Mouse (Mus musculus) thymus, adult 2 months (tissue): ENCODE data around the gene LTO1. TPM values are rescaled to one million over a fixed set of nuclear protein-coding genes. Genes with fewer than 3 reads are reported as not detected.
"Not testable (repeated sequence)": the region's sequence is repeated elsewhere in the genome, so short reads cannot be mapped to it uniquely, and the experiment has no call there.

ENCODE experiments used
- DNase-seq: peaks from one replicate; pipeline ENCODE4 v3.0.0; 2021
- H3K27ac ChIP-seq: fragments of 200-500 bp; 2 replicates; pipeline ENCODE4 v1.5.1; 2012; ENCODE audit warnings: low read length, control low read depth; ENCODE audit not compliant: control insufficient read depth, insufficient read depth
- H3K27me3 ChIP-seq: fragments of 200-500 bp; 2 replicates; pipeline ENCODE4 v1.6.1; 2012; ENCODE audit warnings: mild to moderate bottlenecking, low read length, moderate library complexity, mixed read lengths; ENCODE audit not compliant: control insufficient read depth, insufficient read depth
- H3K36me3 ChIP-seq: fragments of 200-500 bp; 2 replicates; pipeline ENCODE4 v1.6.1; 2012; ENCODE audit warnings: mild to moderate bottlenecking, low read length, moderate library complexity; ENCODE audit not compliant: control insufficient read depth, insufficient read depth
- H3K4me1 ChIP-seq: fragments of 200-500 bp; replicated peaks from 2 replicates; pipeline ENCODE4 v1.6.1; 2012; ENCODE audit warnings: low read length; ENCODE audit not compliant: control insufficient read depth, insufficient read depth
- H3K4me3 ChIP-seq: fragments of 200-500 bp; 2 replicates; pipeline ENCODE4 v1.5.1; 2012; ENCODE audit warnings: mild to moderate bottlenecking, low read length, control low read depth, moderate library complexity; ENCODE audit not compliant: control insufficient read depth, insufficient read depth
- CTCF ChIP-seq: fragments of 200-500 bp; IDR thresholded peaks from 2 replicates; pipeline ENCODE4 v1.5.1; 2012; ENCODE audit warnings: mild to moderate bottlenecking, control low read depth, low read length, moderate library complexity, borderline replicate concordance; ENCODE audit not compliant: control insufficient read depth, poor library complexity, insufficient read depth; ENCODE audit errors: extremely low read depth
- POLR2A ChIP-seq: fragments of 200-500 bp; IDR thresholded peaks from 2 replicates; pipeline ENCODE4 v1.6.1; 2012; ENCODE audit warnings: mild to moderate bottlenecking, low read length, control low read depth, moderate library complexity; ENCODE audit not compliant: control insufficient read depth, poor library complexity, insufficient read depth; ENCODE audit errors: extremely low read depth
- WGBS: fragments of 180-500 bp; shearing (Covaris S2); methylation state at CpG from one replicate; pipeline ENCODE4 v1.1.7; 2018; 5-methylcytosine and 5-hydroxymethylcytosine counted together
- polyA plus RNA-seq: library from polyadenylated mRNA; depleted of rRNA; stranded (reverse); fragments of >200 nt; gene quantifications from 2 replicates; pipeline ENCODE4 v1.2.3, GENCODE M21; 2012

Gene LTO1
- polyA plus RNA-seq, 1 experiment = 26.6 TPM

GRCm38 (mm10) chr7:144894706-144895105 lies 20.2 kb upstream of the LTO1 start:
- no peak for DNase-seq
- peaks cover 16% of the 10 kb centered on the region; the same call in 1 of the 2 replicates for H3K27me3 ChIP-seq
- WGBS = 27% methylated on average over 4 of the region's 4 CpGs
- no peak overlapping the region for H3K4me3 ChIP-seq
- TF ChIP-seq CTCF (no peak), POLR2A (no peak)
- H3K4me1 ChIP-seq = peaks cover 5% of the 10 kb centered on the region; the same call in 1 of the 2 replicates
- H3K36me3 ChIP-seq = no peaks in the 10 kb centered on the region
- no peak overlapping the region for H3K27ac ChIP-seq

GRCm38 (mm10) chr7:144895305-144896111 lies 19.4 kb upstream of the LTO1 start:
- 4% methylated on average over 37 of the region's 37 CpGs for WGBS
- Histone ChIP-seq H3K27me3 (peaks cover 16% of the 10 kb centered on the region; the same call in 1 of the 2 replicates), H3K27ac (no peak overlapping the region), H3K36me3 (no peaks in the 10 kb centered on the region), H3K4me1 (peaks cover 5% of the 10 kb centered on the region; the same call in 1 of the 2 replicates), H3K4me3 (peak overlapping the region; percentile 20)
- DNase-seq = peak; percentile 64
- peak; percentile 52; the same call in 1 of the 2 replicates for TF ChIP-seq CTCF
- TF ChIP-seq POLR2A = no peak

- peaks cover 5% of the 10 kb centered on the region; the same call in 1 of the 2 replicates for H3K4me1 ChIP-seq
- no peak within 1 kb of the TSS for H3K27ac ChIP-seq
- peaks cover 16% of the 10 kb centered on the region; the same call in 1 of the 2 replicates for H3K27me3 ChIP-seq
- no peak for DNase-seq
- H3K4me3 ChIP-seq = peak within 1 kb of the TSS; percentile 20
- H3K36me3 ChIP-seq = no peaks in the 10 kb centered on the region
- WGBS = 3% methylated on average over 65 of the region's 65 CpGs
- TF ChIP-seq CTCF (no peak), POLR2A (no peak)
Measured at GRCm38 (mm10) chr7:144896294-144897218, 18.3 kb upstream of the LTO1 start, which contains the start of gene Fgf15. TSS of gene Fgf15 (plus strand) at chr7:144896531.

- no peak overlapping the region for H3K4me3 ChIP-seq
- H3K36me3 ChIP-seq = no peaks in the 10 kb centered on the region
- no peak overlapping the region for H3K27ac ChIP-seq
- TF ChIP-seq CTCF (no peak), POLR2A (no peak)
- H3K4me1 ChIP-seq = peaks cover 5% of the 10 kb centered on the region; the same call in 1 of the 2 replicates
- no peak for DNase-seq
- WGBS = 96% methylated on average over 6 of the region's 6 CpGs
- peaks cover 16% of the 10 kb centered on the region; the same call in 1 of the 2 replicates for H3K27me3 ChIP-seq
Measured at GRCm38 (mm10) chr7:144898506-144898905, 16.4 kb upstream of the LTO1 start.

GRCm38 (mm10) chr7:144905514-144905913 lies 9.4 kb upstream of the LTO1 start:
- not testable (repeated sequence) for DNase-seq, H3K27me3 ChIP-seq, H3K36me3 ChIP-seq, H3K27ac ChIP-seq, H3K4me3 ChIP-seq, H3K4me1 ChIP-seq
- 95% methylated on average over 3 of the region's 3 CpGs for WGBS

GRCm38 (mm10) chr7:144906708-144907397 lies 8.0 kb upstream of the LTO1 start:
- 14% methylated on average over 28 of the region's 28 CpGs for WGBS
- no peak for TF ChIP-seq POLR2A
- peak; percentile 88 for TF ChIP-seq CTCF
- no peak overlapping the region for H3K27ac ChIP-seq
- no peaks in the 10 kb centered on the region for H3K36me3 ChIP-seq
- no peaks in the 10 kb centered on the region for H3K4me1 ChIP-seq
- H3K4me3 ChIP-seq = no peak overlapping the region
- DNase-seq = peak; percentile 53
- no peaks in the 10 kb centered on the region; the same call in 1 of the 2 replicates for H3K27me3 ChIP-seq
